Mouse (Mus musculus) embryonic facial prominence, embryonic 10.5 days (tissue): Measurements from ENCODE around the gene Dapk3. TPM values are rescaled to one million over a fixed set of nuclear protein-coding genes. Genes with fewer than 3 reads are reported as not detected.
"Not testable (repeated sequence)": the region's sequence is repeated elsewhere in the genome, so short reads cannot be mapped to it uniquely, and the experiment has no call there.

ENCODE experiments used
- DNase-seq: peaks from one replicate; pipeline ENCODE4 v3.0.0-alpha.2; 2017; ENCODE audit warnings: low spot score
- H3K27ac ChIP-seq: fragments of 300-500 bp; sonication (generic); replicated peaks from 2 replicates; pipeline ENCODE4 v1.5.1; 2016; ENCODE audit warnings: mild to moderate bottlenecking
- H3K27me3 ChIP-seq: fragments of 300-500 bp; sonication (generic); replicated peaks from 2 replicates; pipeline ENCODE4 v1.6.1; 2016; ENCODE audit warnings: low read depth, mild to moderate bottlenecking; ENCODE audit not compliant: poor library complexity, severe bottlenecking
- H3K36me3 ChIP-seq: fragments of 300-500 bp; sonication (generic); replicated peaks from 2 replicates; pipeline ENCODE4 v1.6.1; 2016; ENCODE audit warnings: mild to moderate bottlenecking, moderate library complexity
- H3K4me1 ChIP-seq: fragments of 300-500 bp; sonication (generic); 2 replicates; pipeline ENCODE4 v1.6.1; 2016
- H3K4me3 ChIP-seq: fragments of 300-500 bp; sonication (generic); 2 replicates; pipeline ENCODE4 v1.5.1; 2016; ENCODE audit warnings: mild to moderate bottlenecking, moderate library complexity
- H3K9me3 ChIP-seq: fragments of 300-500 bp; sonication (generic); 2 replicates; pipeline ENCODE4 v1.6.1; 2016; ENCODE audit warnings: mild to moderate bottlenecking
- WGBS: fragments of 180-500 bp; shearing (Covaris S2); methylation state at CpG from one replicate; pipeline ENCODE4 v1.1.7; 2016; 5-methylcytosine and 5-hydroxymethylcytosine counted together
- polyA plus RNA-seq: library from polyadenylated mRNA; unstranded; fragments of >200 nt; fragmentation: Nextera tagmentation; extraction: Ambion mirVana; gene quantifications from 2 replicates; pipeline ENCODE4 v1.2.1, GENCODE M21; 2016

The Dapk3 gene
- polyA plus RNA-seq, 1 experiment from 2014 or later: 51.5 TPM

- DNase-seq: no peak
- Histone ChIP-seq H3K36me3 (peaks cover 41% of the 10 kb centered on the region), H3K4me3 (peak overlapping the region; percentile 76), H3K4me1 (peaks cover 70% of the 10 kb centered on the region), H3K27me3 (no peaks in the 10 kb centered on the region), H3K27ac (peak overlapping the region; percentile 98), H3K9me3 (no peaks in the 10 kb centered on the region)
- WGBS: 10% methylated on average over 13 of the region's 13 CpGs
Observed at GRCm38 (mm10) chr10:81175936-81176465, 6.8 kb upstream of the Dapk3 start.

- Histone ChIP-seq H3K27ac (peak within 1 kb of the TSS; percentile 98), H3K4me1 (peaks cover 76% of the 10 kb centered on the region), H3K36me3 (peaks cover 47% of the 10 kb centered on the region), H3K27me3 (no peaks in the 10 kb centered on the region), H3K4me3 (peak within 1 kb of the TSS; percentile 76), H3K9me3 (no peaks in the 10 kb centered on the region)
- under 1% methylated on average over 77 of the region's 77 CpGs for WGBS
- peak; percentile 98 for DNase-seq
Observed at GRCm38 (mm10) chr10:81176466-81177271, 6.1 kb upstream of the Dapk3 start, which contains the start of gene Eef2. Eef2 (plus strand) TSS chr10:81176631.

GRCm38 (mm10) chr10:81177491-81177925 is 5.3 kb upstream of the Dapk3 start:
- Histone ChIP-seq H3K9me3 (no peaks in the 10 kb centered on the region), H3K4me1 (peaks cover 80% of the 10 kb centered on the region), H3K27me3 (no peaks in the 10 kb centered on the region), H3K4me3 (peak overlapping the region; percentile 76), H3K36me3 (peaks cover 56% of the 10 kb centered on the region), H3K27ac (peak overlapping the region; percentile 98)
- WGBS: 17% methylated on average over 16 of the region's 16 CpGs
- no peak for DNase-seq

GRCm38 (mm10) chr10:81177958-81178712 is 4.7 kb upstream of the Dapk3 start:
- peaks cover 57% of the 10 kb centered on the region for H3K36me3 ChIP-seq
- peak overlapping the region; percentile 76 for H3K4me3 ChIP-seq
- 74% methylated on average over 14 of the region's 14 CpGs for WGBS
- H3K27ac ChIP-seq: peak overlapping the region; percentile 98
- no peak for DNase-seq
- no peaks in the 10 kb centered on the region for H3K27me3 ChIP-seq
- no peaks in the 10 kb centered on the region for H3K9me3 ChIP-seq
- H3K4me1 ChIP-seq: peaks cover 76% of the 10 kb centered on the region

- Histone ChIP-seq H3K27ac (no peak overlapping the region), H3K36me3 (peaks cover 58% of the 10 kb centered on the region), H3K9me3 (no peaks in the 10 kb centered on the region), H3K27me3 (no peaks in the 10 kb centered on the region), H3K4me3 (peak overlapping the region; percentile 76; the same call in 1 of the 2 replicates), H3K4me1 (peaks cover 74% of the 10 kb centered on the region)
- DNase-seq: no peak
- WGBS: 91% methylated on average over 11 of the region's 11 CpGs
Observed at GRCm38 (mm10) chr10:81178927-81179326, 3.9 kb upstream of the Dapk3 start.

DNA sequence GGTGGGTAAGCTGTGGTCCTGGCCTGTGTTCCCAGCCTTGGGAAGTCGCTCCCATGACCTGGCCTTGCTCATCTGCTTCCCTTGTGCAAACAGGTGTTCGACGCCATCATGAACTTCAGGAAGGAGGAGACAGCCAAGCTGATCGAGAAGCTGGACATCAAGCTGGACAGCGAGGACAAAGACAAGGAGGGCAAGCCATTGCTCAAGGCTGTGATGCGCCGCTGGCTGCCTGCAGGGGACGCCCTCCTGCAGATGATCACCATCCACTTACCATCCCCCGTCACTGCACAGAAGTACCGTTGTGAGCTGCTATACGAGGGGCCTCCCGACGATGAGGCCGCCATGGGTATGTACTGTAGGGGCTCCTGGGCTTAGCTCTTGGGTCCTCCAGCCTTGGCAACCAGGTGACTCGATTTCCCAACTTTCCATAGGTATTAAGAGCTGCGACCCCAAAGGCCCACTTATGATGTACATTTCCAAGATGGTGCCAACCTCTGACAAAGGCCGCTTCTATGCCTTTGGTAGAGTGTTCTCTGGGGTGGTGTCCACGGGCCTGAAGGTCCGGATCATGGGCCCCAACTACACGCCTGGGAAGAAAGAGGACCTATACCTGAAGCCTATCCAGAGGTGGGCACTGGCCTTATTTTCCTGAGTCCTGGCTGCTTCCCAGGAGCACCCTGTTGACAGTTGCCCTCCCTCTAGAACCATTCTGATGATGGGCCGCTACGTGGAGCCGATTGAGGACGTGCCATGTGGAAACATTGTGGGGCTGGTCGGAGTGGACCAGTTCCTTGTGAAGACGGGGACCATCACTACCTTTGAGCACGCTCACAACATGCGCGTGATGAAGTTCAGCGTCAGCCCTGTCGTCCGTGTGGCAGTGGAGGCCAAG is 3.1 kb upstream of the Dapk3 start:
- 93% methylated on average over 32 of the region's 32 CpGs for WGBS

GRCm38 (mm10) chr10:81180946-81181345 is 1.9 kb upstream of the Dapk3 start:
- Histone ChIP-seq H3K27me3 (no peaks in the 10 kb centered on the region), H3K4me3 (0 out of 2 replicates have a peak overlapping the region, but pooled peaks have one; percentile 76), H3K9me3 (no peaks in the 10 kb centered on the region), H3K4me1 (peaks cover 67% of the 10 kb centered on the region), H3K36me3 (peaks cover 77% of the 10 kb centered on the region), H3K27ac (no peak overlapping the region)
- WGBS: 93% methylated on average over 13 of the region's 13 CpGs
- no peak for DNase-seq

More for the DNA sequence above, 3.1 kb upstream of the Dapk3 start:
- Histone ChIP-seq H3K36me3 (peaks cover 66% of the 10 kb centered on the region), H3K27ac (no peak overlapping the region), H3K4me3 (peak overlapping the region; percentile 76; the same call in 1 of the 2 replicates), H3K9me3 (no peaks in the 10 kb centered on the region), H3K4me1 (peaks cover 74% of the 10 kb centered on the region), H3K27me3 (no peaks in the 10 kb centered on the region)
- DNase-seq: no peak

- 80% methylated on average over 12 of the region's 12 CpGs for WGBS
- H3K27ac ChIP-seq, H3K27me3 ChIP-seq, H3K9me3 ChIP-seq: not testable (repeated sequence)
- Histone ChIP-seq H3K4me3 (peak overlapping the region; percentile 84), H3K36me3 (peaks cover 83% of the 10 kb centered on the region), H3K4me1 (peaks cover 66% of the 10 kb centered on the region)
- peak; percentile 16 for DNase-seq
Observed at GRCm38 (mm10) chr10:81181860-81182259, 945 bp upstream of the Dapk3 start.

DNA sequence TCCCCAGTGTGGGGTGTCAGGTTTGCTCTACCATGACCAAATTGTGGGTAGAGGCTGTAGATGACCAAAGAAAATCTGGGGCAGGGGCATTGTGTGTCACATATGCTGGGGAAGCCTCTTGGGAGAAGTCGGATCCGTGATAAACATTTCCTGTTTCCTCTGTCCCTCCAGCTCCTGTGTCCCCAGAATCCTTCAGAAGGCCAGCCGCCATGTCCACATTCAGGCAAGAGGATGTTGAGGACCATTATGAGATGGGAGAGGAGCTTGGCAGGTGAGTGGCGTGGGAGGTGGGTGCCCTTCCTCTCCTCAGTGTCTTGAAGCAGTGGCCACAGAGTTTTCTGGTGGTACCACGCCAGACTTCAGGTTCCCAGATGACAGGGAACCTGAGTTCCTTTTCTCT is 1.0 kb downstream of the Dapk3 start, which contains the start of gene 4930442H23Rik:
Gene 4930442H23Rik (minus strand): TSS at position 45 of the 400 bp plus-strand sequence.
- peak within 1 kb of the TSS; percentile 84 for H3K4me3 ChIP-seq
- H3K27me3 ChIP-seq: no peaks in the 10 kb centered on the region
- WGBS: 88% methylated on average over 5 of the region's 5 CpGs
- H3K36me3 ChIP-seq: peaks cover 81% of the 10 kb centered on the region
- H3K27ac ChIP-seq: peak within 1 kb of the TSS; percentile 86
- no peak for DNase-seq
- H3K4me1 ChIP-seq: peaks cover 51% of the 10 kb centered on the region
- no peaks in the 10 kb centered on the region for H3K9me3 ChIP-seq

GRCm38 (mm10) chr10:81184765-81185164 is 2.0 kb downstream of the Dapk3 start:
- H3K36me3 ChIP-seq: peaks cover 77% of the 10 kb centered on the region
- H3K27me3 ChIP-seq: no peaks in the 10 kb centered on the region
- peaks cover 41% of the 10 kb centered on the region for H3K4me1 ChIP-seq
- 47% methylated on average over 4 of the region's 4 CpGs for WGBS
- DNase-seq: peak; percentile 55
- H3K4me3 ChIP-seq: peak overlapping the region; percentile 84
- H3K27ac ChIP-seq: peak overlapping the region; percentile 66
- H3K9me3 ChIP-seq: no peaks in the 10 kb centered on the region

GRCm38 (mm10) chr10:81187161-81187560 is 4.4 kb downstream of the Dapk3 start:
- Histone ChIP-seq H3K36me3 (peaks cover 72% of the 10 kb centered on the region), H3K4me1 (peaks cover 35% of the 10 kb centered on the region), H3K27me3 (no peaks in the 10 kb centered on the region), H3K27ac (no peak overlapping the region), H3K9me3 (no peaks in the 10 kb centered on the region), H3K4me3 (no peak overlapping the region)
- 92% methylated on average over 9 of the region's 9 CpGs for WGBS
- no peak for DNase-seq
